20 mouse cellular contexts compared by ENCODE assay signal in the genomic region with DNA sequence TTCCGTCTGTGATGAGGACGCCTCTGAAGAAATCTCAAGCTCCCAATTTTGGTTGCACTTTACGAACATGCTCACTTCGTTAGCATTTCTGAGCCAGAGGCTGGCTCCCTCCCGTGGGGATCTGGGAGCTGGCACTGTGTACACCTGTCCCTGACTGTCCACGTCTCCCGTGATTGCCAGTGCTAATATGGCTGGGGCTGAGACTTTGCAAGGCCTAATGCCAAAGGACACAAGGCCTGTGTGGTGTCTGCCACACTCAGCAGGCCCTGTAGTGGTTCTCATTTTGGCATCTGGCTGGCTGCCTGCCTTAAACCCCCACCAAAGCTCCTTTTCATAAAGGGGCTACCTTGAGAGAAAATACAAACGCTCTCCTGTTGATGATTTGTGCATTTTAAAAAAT. TPM values are rescaled to one million over a fixed set of nuclear protein-coding genes. Genes with fewer than 3 reads are reported as not detected.
"Had no signal": no experiment of that assay in that cellular context is flagged by ENCODE, and none has a peak within 500 bp of the region (broad histone marks: within the 10 kb centered on the region; RNA-seq: fewer than 3 reads in every experiment).

No protein-coding gene starts in this region.

- H3K4me2 ChIP-seq: liver, embryonic 11.5 days; lung, embryonic 15.5 days; midbrain, embryonic 13.5 days; neural tube, embryonic 12.5 days; neural tube, embryonic 15.5 days had no signal

- H3K27me3 ChIP-seq: lung, embryonic 15.5 days; midbrain, embryonic 13.5 days; neural tube, embryonic 12.5 days; neural tube, embryonic 15.5 days had no signal

- H3K9me3 ChIP-seq: lung, embryonic 15.5 days; megakaryocyte, embryonic 14.5 days; midbrain, embryonic 10.5 days; midbrain, embryonic 13.5 days; neural tube, embryonic 12.5 days; neural tube, embryonic 15.5 days had no signal

- DNase-seq: kidney, adult 9 months; kidney, postnatal 14 days; kidney, postnatal 4 days; layer of hippocampus, adult 9-11 months; layer of hippocampus, postnatal 36 days; lung, postnatal 10 days; lung, postnatal 36 days; thymus, adult 18-20 months; thymus, postnatal 36 days had no signal

- H3K36me3 ChIP-seq: midbrain, embryonic 13.5 days; neural tube, embryonic 12.5 days had no signal

- H3K27ac ChIP-seq: liver, embryonic 14.5 days; lung, embryonic 15.5 days; midbrain, embryonic 10.5 days; midbrain, embryonic 13.5 days; neural tube, embryonic 12.5 days; neural tube, embryonic 15.5 days had no signal

- H3K4me1 ChIP-seq: lung, embryonic 15.5 days; midbrain, embryonic 10.5 days; neural tube, embryonic 12.5 days had no signal

- ATAC-seq: midbrain, embryonic 13.5 days; midbrain, embryonic 16.5 days had no signal

- H3K4me3 ChIP-seq: left cerebral cortex, adult 2 months; lung, embryonic 15.5 days; megakaryocyte, embryonic 14.5 days; midbrain, embryonic 10.5 days; midbrain, embryonic 13.5 days; neural tube, embryonic 12.5 days; neural tube, embryonic 15.5 days had no signal

- H3K9ac ChIP-seq: liver, embryonic 14.5 days; lung, embryonic 15.5 days; midbrain, embryonic 13.5 days; neural tube, embryonic 12.5 days; neural tube, embryonic 15.5 days had no signal

RNA-seq across cellular contexts. Expression of a gene that starts 52.0 kb away (rescaled TPM):
- total RNA-seq: monocyte, adult 5-6 weeks had no signal
